ENCODE assay signal across 13 mouse cellular contexts in the genomic region with DNA sequence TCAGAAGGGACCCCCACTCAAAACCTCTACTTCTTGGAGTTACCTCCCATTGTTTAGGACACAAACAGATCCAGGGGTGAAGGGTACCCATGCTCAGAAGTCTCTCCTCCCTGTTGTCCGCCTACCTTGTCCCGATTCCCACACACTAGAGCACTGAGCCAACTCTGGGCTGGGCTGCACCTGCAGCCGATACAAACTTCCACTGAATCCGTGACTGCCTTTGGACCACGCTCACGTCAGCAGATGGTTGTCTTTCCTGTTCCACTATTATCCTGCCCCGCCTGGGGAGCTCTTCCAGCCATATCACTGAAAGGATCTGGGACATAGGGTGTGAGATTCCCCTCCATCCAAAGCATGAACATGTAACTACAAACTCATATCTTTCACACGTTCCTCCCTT.
DNase-seq lines count a peak whose midpoint lies in the region; ATAC-seq lines count a peak whose summit lies in the region.
"Had no signal": no experiment of that assay in that cellular context is flagged by ENCODE, and none has a peak within 500 bp of the region (broad histone marks: within the 10 kb centered on the region; RNA-seq: fewer than 3 reads in every experiment).

No protein-coding gene starts in this region.

- peak; percentile 90 for ATAC-seq in cerebellum, adult (ENCODE audit: insufficient number of reproducible peaks, low FRiP score, low TSS enrichment)
- ATAC-seq: forebrain, embryonic 16.5 days; intestine, embryonic 16.5 days had no signal

- no peak for DNase-seq in cerebellum, postnatal 4 days (ENCODE audit: low spot score in 2 of 2)
- peak; percentile 84 for DNase-seq in cerebellum, adult 11-12 months
- DNase-seq in cerebellum, adult 9-10 months: peak; percentile 88
- DNase-seq in cerebellum, postnatal 36 days: peak; percentile 75
- DNase-seq in urinary bladder, adult 2 months (ENCODE audit: low spot score): no peak
- no peak for DNase-seq in heart, adult 11 months
- DNase-seq: adrenal gland, postnatal 10 days; gastrocnemius, adult 2 months; gastrocnemius, postnatal 25 days; heart, postnatal 36 days had no signal

Comparison
In these comparisons a context has a peak if more than half of its experiments do, and no peak if none do; other contexts are left out.
1. DNase-seq: peak in cerebellum, adult 11-12 months (single experiment), cerebellum, adult 9-10 months (single experiment) and cerebellum, postnatal 36 days (2 of 2); none in cerebellum, postnatal 4 days (0 of 2), urinary bladder, adult 2 months (single experiment) and heart, adult 11 months (single experiment).